Mouse (Mus musculus): Measurements from ENCODE around the gene Pole3.

The Pole3 gene

DNA sequence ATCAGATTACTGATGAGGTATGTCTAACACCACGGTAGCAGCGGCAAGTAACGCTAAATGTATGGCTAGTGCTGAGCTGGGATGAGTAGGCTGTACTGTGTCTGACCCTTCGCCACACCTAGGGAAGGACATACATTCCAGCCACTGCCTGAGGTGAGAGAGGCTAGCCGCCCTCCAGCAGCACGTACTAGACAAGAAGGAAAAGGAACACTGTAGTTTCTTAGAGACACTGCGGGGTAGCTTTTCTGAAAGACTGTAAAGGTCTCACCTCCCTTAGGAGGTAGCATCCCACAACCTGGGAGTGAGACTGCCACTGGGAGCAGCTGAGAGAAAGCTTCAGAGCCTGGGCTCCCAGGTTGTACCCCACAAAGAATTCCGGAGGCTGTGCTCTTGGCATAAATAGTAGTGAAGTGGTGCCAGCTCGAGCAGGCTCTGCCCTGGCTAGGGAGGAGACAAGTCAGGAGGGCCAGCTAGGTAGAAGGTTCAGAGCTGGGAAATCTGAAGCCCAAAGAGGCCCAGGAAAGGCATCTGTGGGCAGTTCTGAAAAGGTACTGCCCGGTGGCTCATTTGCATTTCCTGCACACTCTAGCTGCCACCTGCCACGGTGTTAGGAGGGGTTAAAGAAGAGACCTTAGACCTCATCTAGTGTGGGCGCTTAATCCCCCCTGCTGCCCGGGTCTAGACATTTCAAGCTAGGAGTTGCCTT is 6.3 kb downstream of the Pole3 start:
- DNase-seq = no peak

DNA sequence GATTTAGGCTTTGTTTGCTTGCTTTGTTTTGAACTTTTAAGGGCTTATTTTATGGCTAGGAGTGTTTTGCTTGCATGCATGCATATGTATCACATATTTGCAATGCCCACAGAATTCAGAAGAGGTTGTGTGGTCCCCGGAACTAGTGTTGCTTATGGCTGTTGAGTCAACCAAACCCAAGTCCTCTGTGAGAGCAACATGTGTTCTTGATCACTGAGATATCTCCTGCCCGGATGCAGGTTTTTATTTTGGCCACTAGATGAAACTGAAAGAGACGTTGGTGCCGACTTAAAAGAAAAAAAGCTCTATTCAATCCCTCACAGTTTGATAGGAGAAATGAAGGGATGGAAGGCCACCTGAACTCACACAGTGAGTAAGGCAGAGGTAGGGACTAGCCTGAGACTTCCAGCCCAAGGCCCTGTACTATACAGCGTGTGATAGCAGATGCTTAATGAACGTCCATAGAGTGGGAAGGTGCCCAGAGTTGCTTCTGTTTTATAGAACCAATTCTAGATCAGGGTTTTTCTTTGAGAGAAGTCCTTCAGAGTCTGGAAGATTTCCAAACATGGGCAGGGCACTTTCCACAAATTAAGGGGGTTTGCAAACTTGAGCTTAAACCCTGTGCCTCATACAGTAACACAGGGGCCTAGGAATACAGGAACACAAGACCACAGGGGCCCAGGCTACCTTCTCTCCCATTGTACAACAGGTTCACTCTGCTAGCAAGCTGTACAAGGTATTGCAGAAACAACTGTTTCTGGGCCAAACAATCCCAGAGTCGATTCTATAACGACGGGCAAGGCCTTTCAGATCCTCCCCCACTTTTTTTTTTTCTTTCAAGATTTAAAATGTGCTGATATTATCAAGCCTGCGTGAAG is 7.1 kb downstream of the Pole3 start:
- DNase-seq = no peak

DNA sequence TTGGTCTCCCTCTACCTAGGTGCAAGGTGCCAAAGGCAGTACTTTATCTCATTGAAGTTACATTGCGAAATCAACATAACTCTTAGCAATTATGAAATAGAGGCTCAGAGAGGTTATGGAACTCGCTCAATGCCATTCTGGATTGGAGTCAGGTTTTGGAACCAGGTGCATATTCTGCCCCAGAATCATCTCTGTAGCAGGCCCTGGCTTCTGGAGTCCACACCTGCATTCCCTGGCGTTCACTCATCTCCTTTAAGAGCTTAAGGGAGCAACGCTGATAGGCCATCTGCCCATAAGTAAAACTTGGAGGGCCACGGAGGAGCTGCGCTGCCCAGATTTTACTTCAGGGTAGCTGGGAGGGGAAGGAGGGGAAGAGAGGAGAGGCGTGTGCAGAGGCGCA is 7.8 kb downstream of the Pole3 start:
- no peak for DNase-seq

DNA sequence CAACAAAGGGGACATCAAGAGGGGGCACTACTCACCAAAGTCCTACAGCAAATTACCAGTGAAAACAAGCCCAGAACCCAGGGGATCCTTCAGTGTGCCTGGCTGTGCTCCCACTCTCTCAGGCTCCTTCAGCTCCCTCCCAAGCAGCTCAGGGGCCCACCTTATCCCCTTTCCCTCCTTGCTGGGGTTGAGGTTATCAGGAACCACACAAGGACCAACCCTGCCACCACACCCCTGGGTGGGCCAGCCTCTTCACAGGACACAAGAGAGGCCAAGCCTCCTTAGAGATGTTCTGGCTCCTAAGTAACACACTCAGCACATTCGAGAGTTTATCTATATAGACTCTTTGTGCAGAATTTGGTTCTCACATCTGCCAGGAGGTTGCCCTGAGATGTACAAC is 8.3 kb downstream of the Pole3 start:
- DNase-seq = no peak

DNA sequence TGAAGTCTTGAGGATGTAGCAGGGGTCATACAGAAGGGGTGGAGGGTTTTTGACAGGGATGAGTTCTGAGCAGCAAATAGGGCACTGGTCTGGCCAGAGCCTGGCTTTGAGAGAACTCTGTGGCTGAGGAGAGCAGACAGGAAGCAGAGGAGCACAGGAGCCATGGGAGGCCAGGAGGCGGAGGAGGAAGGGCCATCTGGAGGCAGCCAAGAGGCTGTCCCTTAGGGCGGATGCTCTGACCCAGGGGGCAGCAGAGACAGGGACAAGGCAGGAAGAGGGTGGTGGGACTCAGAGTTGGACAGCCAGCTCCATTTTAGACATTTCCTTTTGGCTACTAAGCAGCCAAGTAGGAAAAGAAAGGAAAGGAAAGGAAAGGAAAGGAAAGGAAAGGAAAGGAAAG is 8.8 kb downstream of the Pole3 start:
- no peak for DNase-seq

DNA sequence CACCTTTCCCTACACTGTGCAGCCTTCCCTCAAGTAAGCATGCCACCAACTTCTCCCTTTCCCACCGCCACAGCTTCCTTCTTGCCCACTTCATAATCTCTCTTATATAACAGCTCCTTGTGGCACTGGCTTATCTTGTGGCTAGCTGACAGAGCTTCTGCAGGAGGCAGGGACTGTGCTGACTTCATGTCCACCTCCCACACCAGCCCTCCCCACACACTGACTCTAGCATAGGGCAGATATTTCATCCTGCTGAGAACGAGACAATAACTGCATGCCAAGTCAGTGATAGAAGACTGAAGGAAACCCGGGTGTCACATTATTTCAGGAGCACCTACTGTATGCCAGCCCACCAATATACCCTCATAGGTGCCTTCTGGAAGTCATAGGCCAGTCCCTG is 9.4 kb downstream of the Pole3 start:
- no peak for DNase-seq

DNA sequence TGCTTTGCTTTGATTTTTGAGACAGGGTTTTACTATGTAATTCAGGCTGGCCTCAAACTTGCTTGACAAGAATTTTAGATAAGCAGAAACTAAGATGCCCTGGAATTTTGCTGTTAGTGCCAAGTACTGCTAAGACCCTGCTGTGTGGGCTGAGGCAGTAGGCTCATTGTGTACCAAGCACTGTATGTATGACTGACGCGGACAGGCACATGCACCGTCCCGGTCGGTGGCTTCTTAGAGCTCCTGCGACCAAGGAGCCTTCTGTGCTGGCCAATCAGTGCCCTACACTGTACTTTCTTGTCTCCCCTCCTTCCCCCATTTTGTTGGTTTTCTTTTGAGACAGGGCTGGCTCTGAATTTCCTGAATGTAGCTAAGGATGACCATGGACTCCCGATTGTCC is 9.9 kb downstream of the Pole3 start:
- no peak for DNase-seq

DNA sequence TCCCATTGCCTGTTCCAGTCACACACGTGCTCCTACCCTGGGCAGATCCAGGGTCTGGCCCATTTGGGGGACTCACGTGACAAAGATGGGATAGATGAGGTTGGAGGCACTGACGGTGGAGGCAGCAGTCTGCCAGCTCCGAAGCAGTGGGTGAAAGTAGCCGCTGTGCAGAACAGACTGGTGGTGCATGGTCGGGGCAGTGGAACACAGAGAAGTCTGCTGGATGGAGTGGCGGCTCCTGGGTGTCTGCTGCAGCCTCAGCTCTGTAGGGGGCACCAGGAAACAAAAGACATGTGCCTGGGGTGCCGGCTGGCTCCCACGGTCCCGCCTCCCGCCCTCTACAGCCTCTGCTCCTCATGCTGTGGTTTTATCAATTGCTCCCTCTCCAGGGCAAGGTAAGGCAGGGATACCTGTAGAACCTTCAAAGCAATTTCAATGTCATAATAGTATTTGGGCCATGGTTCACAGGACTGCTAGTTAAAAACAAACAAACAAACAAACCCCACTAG is 10.8 kb downstream of the Pole3 start:
- no peak for DNase-seq

DNA sequence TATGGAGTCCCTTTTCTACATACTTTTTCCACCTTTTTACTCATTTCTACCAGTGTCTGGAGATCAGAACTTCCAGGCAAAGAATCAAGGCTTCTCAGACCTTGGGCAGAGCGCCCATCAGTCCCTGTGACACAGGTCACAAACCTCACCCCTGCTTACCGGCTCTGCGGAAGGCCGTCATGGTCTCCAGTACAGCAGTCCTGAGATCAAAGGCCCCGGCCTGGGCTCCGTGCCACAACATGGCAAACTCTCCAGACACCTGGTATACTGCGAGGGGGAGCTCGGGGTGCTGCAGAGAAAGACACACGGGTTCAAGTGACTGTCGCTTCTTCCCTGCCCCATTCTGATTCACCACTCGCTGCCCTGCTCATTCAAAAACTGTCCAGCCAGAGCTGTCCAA is 14.9 kb downstream of the Pole3 start:
- no peak for DNase-seq

DNA sequence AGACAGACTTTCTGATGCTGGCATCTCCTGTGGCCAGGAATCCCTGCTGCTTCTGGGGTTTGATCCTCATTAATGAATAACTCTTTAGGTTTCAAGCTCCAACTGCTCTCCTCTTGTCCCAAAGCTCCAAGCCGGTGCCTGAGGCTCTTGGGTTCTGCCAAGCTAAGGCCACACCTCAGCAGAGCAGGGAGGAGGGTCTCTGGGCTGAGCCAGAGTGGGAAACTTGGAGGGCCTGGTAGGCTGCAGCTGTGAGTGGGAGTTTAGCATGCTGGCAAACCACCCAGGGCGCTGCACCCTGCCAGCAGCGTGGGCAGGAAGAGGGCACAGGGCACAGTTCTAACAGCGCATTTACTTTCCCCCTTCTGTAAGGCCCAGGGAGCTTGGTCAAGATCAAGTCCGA is 16.0 kb downstream of the Pole3 start:
- DNase-seq = no peak

DNA sequence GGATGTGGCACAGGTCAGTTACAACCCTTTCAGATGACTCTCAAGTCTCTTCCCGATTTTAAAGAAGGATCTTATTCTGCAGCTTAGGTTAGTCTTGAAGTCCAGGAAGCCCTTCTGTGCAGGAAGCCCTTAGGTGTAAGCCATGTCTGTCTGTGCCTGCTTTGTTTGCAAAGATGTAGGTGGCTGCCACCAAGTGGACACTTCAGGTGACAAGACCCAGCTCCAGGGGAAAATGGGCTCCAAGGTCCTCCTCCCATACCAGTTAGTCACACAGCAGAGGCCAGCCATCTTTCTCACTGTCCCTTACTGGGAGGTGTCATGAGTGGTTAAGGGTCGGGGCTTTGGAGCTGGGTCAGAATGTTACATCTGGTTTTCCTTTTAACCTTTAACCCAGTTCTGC is 18.1 kb downstream of the Pole3 start:
- DNase-seq = peak; percentile 26

DNA sequence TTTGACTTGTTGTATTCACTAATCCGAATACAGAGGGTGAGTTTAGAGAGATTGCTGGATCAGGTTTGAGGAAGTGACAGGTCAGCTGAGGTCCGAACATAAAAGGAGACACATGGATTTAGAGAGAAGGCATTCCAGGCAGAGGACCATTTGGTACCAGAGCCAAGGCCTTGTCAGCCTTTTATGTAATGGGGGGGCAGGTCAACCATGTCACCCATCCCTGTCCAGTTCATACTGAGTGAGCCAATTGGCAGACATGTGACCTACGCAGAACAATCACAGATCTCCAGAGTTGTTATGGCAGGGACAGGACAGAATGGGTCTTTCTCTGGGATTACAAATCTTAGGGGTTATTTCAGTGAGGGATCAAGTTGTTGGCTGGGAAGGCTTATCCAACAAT is 18.9 kb downstream of the Pole3 start:
- DNase-seq = no peak

DNA sequence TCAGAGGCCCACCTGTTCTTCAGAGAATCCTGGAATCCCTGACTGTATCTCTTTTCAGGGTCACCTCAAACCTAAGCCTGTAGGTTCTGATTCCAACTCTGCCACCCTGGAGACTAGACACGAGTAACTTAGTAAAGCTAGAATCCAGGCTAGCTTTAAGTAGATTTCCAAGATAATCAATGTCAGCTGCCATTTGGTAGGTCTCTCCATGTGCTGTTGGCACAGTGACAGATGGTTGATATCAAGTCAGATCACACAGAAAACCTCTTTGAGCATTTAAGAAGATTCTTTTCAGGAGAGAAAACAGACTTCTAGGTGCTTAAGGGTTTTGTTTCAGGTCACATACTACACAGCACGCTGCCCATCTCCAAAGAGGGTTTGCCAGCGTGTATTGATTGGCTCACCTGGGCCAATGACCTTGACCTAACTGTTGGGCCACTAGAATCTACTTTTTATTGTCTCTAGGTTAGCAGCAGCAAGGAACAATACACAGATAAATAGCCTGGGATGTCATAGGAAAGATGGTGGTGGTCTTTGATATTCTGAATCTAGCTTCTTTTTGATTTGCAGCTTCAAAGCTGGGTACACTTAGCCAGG is 21.4 kb downstream of the Pole3 start, which contains the start of gene Hdhd3:
Hdhd3 (minus strand) TSS at position 94 of the 597 bp plus-strand sequence.
- DNase-seq = no peak

DNA sequence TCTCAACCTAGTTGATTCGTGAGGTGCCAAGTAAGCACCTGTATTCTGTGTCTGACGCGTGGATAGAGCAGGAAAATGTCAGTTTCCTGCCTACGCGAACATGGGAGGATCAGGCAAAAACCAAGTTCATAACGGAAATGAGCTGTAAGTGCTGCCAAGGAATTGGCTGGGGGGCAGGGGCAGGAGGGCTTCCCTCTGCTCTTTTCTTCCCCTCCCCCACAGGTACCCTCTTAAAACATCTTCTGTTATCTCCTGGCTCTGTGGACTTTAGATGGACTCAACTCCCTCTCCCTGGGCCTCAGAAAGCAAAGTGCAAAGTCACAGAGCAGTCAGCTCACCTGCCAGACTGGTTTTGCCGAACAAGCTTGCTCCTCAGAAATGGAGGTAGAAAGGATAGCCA is 21.9 kb downstream of the Pole3 start:
- no peak for DNase-seq

DNA sequence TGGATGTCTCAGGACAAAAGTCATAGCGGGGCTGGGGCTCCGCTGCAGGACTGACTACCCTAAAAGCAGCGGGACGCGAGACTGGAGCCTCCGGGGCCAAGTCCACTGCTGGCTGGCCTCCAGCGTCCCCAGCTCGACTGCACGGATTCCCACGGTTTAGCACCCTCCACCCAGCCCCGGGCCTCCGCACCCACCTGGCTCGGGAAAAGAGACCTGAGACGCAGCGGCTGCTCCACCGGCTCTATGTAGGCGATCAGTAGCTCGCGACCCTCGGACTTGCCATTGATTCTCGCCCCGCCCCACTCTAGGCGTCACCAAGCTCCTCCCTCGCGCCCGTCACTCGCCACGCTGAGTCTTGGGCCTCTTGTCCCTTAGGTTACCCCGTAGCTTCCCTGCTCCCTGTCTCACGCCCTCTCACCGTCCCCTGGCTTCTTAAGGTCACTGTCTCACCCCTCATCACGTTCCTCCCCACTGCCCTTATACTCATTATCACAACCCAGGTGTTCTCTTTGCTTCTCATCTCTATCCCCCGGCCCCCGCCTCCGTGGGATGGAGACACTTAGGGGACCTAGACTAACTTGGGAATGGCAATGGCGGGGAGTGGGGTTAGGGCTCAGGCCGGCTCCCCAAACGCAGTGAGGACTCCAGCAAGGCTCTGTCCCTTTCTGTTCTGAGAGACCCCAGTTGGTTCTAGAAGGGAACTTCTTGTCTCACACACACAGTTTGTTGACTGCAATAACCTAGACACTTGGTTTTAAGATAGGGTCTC is 22.7 kb downstream of the Pole3 start:
- DNase-seq = peak; percentile 95

DNA sequence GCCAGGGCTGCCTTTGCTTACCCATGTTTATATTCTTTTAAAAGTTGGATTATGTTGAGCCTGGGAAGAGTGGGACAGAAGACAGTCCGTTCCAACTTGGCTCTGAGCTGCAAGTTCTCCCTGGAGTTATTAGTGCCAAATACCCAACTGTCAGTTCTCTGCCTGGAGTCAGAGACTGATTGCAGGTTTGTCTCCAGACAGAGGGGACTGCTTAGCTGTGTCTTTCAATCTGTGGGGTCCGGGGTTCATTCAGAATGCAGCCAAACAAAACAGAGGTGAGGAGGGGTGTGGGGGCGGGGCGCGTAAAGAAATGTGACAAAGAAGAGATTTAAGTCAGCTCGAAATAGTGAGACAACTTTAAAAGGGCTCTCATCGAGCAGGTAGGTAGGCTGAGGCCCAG is 23.3 kb downstream of the Pole3 start:
- DNase-seq = peak; percentile 26

DNA sequence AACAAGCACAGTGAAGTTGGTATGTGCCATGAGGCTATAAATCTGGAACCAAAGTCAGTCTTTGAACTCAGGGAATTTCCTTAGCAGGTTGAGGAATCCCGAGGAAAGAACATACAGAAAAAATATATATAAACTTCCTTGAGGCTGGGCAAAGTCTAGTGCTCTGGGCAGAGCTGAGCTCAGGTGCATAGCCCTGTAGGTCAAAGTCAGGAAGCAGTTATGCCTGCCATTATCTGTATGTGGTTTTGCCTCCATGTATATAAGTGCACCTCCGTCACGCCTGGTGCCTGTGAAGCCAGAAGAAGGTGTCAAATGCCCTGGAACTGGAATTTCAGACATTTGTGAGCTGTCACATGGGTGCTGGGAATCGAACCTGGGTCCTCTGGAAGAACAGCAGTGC is 24.1 kb downstream of the Pole3 start:
- DNase-seq = no peak

DNA sequence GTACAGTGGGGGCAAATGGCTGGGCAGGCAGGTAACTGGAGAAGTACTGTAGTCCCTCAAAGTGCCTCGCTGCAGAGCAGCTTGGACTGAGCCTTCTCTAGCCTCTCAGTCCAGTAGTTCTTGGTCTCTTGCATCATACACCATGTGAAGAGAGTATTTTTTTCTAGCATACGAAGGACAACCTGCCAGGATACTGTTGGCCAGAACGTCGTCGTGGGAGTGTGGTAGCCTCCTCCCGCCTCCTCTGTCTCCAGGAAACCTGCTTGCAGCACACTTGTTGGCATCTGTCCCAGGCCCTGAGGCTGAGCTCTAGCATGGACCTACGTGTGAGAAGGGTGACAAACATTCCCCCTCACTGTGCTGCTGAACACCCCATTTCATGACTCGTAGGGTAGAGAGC is 28.1 kb downstream of the Pole3 start:
- DNase-seq = no peak

DNA sequence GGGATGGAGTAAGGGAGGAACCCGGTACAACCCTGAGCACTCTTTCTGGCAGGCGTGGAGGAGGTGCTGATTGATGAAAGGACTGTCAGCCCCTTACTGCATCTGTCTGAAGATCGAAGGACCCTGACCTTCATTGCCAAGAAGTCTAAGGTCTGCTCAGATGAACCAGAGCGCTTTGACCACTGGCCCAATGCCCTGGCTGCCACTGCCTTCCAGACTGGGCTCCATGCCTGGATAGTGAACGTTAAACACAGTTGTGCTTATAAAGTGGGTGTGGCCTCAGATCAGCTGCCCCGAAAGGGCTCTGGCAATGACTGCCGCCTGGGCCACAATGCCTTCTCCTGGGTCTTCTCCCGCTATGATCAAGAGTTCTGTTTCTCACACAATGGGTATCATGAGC is 28.9 kb downstream of the Pole3 start:
- no peak for DNase-seq

DNA sequence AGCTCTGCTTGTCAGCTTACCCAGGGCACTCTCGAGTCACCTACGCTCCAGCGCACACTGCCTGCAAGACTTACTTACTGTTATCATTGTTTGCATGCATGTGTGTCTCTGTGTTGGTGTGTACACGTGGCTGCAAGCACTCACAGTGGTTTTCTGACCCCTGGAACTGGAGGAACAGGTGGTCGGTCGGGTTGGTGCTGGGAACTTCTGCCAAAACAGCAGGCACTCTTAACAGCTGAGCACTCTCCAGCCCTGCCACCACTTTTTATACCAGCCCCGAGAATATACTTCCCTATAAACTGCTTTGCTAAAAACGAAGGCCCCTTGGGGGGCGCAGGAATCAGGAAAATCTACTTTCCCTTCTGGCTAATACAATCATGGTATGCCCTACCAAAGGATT is 30.6 kb downstream of the Pole3 start:
- DNase-seq = no peak

DNA sequence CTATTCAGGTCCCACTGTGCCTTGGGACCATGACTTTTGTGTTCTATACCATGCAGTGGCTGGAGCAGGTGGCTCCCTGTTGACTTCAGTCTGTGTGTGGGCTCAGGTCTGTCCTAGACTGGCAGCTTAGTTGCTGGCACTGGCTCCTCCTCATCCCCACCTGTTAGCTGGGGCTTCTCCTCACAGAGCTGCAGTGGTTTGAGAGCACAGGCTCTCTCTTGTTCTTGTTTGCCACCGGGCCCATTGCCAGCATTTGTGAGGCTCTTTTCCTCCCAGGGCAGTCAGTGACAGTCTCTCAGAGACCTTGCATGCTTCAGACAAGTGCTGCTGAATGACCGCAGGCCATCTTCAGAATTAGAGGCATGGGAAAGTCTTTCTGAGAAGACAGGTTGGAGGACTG is 32.2 kb downstream of the Pole3 start:
- no peak for DNase-seq

DNA sequence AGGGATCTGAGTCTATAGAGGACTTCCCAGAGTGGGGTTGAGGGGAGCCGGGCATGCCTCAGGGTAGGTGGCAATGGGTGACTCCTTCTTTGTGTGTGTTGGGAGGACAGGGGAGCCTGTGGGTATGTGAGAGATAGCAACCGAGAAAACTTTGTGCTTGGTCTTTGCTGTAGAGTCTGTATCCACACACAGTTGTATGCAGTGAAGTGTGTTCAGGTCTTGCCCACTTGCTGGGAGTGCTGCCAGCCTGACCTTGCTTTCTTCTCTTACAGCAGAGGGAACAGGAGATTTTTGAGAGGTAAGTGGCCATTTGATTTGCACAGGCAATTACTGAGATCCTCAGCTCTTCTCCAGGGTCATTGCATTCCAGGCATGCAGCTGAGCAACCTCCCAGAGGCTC is 37.0 kb downstream of the Pole3 start:
- DNase-seq = no peak

DNA sequence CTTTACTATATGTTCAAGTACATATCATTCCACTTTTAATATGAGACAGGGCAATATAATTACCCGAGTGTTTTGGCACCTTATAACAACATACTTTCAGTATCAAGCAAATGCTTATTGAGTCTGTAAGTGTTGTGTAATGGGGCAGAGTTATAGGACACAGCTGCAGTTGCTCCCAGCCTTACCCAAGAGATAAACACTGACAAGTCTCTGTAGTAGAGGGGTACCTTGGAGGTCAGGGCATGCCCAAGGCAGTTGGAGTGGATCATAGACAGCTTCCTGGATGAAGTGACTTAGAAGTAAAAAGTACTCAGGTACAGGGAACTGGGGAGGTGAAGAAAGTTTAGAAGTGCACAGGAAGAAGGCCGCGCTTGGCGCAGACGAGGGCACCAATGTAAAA is 37.7 kb downstream of the Pole3 start:
- no peak for DNase-seq

All from embryo, embryonic 11 days (tissue).